Mouse (Mus musculus): ENCODE measurements around the gene BC028528. TPM values are rescaled to one million over a fixed set of nuclear protein-coding genes. Genes with fewer than 3 reads are reported as not detected.
A peak's percentile ranks its signal among the peaks of the same experiment; 100 is the strongest.
"Not testable (repeated sequence)": the region's sequence is repeated elsewhere in the genome, so short reads cannot be mapped to it uniquely, and the experiment has no call there.

BC028528 gene
- polyA plus RNA-seq, 1 experiment from 2014 or later: 10.2 TPM

DNA sequence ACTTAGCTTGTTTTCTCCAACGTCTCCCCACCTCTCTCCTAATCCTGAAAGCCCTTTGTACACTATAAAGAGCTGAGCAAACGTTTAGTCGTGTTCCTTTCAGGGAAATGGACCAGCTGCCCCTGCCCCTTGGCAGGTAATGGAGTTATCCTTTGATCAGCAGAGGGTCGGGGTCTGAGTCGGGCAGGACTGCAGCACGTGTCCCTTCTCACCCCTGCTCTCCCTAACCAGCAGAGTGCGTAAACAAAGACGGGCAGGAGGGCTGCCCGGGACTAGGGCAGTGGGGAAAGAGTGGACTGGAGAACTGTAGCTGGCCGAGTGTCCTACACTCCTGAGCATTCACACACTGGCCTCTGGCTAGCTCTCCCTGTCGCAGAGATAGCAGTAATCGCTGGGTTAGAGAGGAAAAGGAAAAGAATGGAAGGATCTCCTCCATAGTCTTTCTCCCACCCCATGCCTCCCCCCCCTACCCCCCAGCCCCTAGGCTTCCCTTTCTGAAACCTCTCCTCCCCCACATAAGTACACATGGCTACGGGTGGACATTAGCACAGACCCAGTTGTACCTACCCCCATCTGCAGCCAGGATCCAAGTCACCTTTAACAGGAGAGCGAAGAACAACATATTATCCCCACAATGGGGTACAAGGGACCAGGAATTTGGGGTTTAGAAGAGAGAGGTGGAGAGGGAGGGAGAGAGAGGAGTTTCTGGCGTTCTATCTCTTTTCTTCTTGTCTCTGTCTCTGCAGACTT, 12.1 kb upstream of the BC028528 start:
- Histone ChIP-seq H3K27ac (replicated peaks) (peak overlapping the region; percentile 30; the same call in 1 of the 2 replicates), H3K9me3 (no peaks in the 10 kb centered on the region), H3K9ac (replicated peaks) (peak overlapping the region; percentile 58), H3K4me3 (peak overlapping the region; percentile 35), H3K36me3 (no peaks in the 10 kb centered on the region), H3K4me1 (peaks cover 45% of the 10 kb centered on the region), H3K27me3 (peaks cover 27% of the 10 kb centered on the region), H3K4me2 (replicated peaks) (peak overlapping the region; percentile 70)
- no peak for ATAC-seq (ENCODE audit: low FRiP score, low read depth)
- WGBS: under 1% methylated on average over 15 of the region's 15 CpGs

DNA sequence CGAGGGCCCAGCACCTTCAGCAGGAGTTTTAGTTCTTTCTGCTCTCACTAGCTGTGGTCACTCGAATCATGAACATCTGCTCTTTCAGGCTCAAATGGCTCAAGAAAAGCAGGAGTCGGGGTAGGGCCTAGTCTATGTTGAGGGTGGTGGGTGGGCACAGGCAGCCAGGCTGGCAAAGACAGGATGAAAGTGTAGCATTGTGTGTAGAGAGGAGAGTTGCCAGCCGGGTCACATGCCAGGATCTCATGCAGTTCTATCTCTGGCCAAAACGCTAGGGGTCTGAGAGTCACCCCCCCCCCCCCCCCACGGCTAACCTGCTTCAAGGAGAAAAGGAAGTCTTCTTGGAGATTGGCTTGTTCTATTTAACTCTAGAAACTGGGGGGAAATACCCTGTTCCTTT, 10.8 kb upstream of the BC028528 start:
- peak overlapping the region; percentile 70 for H3K4me2 ChIP-seq (replicated peaks)
- H3K36me3 ChIP-seq: peaks cover 3% of the 10 kb centered on the region; the same call in 1 of the 2 replicates
- H3K9me3 ChIP-seq: no peaks in the 10 kb centered on the region
- ATAC-seq (ENCODE audit: low FRiP score, low read depth): no peak
- no peak overlapping the region for H3K9ac ChIP-seq (replicated peaks)
- H3K4me3 ChIP-seq: no peak overlapping the region
- H3K27ac ChIP-seq (replicated peaks): no peak overlapping the region
- peaks cover 45% of the 10 kb centered on the region for H3K4me1 ChIP-seq
- H3K27me3 ChIP-seq: peaks cover 22% of the 10 kb centered on the region
- WGBS: 36% methylated on average over 6 of the region's 6 CpGs

DNA sequence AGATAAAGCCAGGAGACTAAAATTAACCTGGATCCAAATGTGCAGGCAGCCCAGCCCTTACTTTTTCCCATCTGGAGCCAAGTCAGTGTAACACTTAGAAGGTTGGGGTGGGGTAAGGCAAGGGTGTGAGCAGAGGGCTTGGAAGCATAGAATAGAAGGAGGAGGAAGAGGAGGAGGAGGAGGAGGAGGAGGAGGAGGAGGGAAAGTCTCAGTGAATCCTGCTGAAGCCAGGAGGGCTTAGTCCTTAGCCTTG, 10.5 kb upstream of the BC028528 start:
- Histone ChIP-seq H3K4me3 (no peak overlapping the region), H3K9ac (replicated peaks) (no peak overlapping the region; the same call in 1 of the 2 replicates), H3K4me1 (peaks cover 45% of the 10 kb centered on the region), H3K27ac (replicated peaks) (no peak overlapping the region), H3K9me3 (no peaks in the 10 kb centered on the region), H3K36me3 (peaks cover 3% of the 10 kb centered on the region; the same call in 1 of the 2 replicates), H3K27me3 (peaks cover 18% of the 10 kb centered on the region), H3K4me2 (replicated peaks) (peak overlapping the region; percentile 70)
- no peak for ATAC-seq (ENCODE audit: low FRiP score, low read depth)

DNA sequence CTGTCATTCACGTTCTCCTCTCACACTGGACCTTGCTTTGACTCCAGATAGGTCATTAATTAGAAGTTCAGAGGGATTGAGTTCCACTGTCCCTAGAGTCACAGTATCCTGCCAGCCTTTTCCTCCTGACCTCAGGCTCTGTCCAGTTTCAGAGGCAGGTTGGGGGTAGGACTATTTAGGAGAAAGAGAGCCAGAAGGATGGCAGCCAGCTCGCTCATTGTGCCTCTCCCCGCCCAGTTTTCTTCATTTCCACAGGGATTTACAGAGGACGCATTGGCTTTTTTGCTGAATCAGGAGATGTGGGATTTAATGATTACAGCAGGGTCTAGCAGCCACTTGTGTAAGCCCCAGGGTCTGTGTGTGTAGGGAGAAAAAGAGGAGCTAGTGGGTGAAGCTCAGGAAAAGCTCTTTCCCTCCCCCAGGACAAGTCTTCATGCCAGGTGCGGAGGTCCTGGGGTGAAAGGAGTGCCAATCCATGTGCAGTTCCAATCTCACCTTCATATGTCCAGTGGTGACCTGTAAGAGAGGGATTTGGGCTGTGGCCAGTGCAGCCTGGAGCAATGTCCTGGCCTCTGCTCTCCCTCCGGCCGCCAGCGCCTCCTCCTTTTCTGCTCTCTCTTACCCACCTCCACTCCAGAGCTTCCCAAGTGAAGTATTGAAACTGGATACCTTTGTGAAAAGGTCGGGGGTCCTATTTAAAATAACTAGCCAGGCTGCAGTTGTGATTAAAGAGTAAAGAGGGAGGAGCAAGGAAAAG, 10.0 kb upstream of the BC028528 start:
- Histone ChIP-seq H3K4me3 (no peak overlapping the region), H3K27ac (replicated peaks) (no peak overlapping the region), H3K9ac (replicated peaks) (peak overlapping the region; percentile 20; the same call in 1 of the 2 replicates), H3K4me2 (replicated peaks) (no peak overlapping the region), H3K27me3 (peaks cover 15% of the 10 kb centered on the region), H3K4me1 (peaks cover 45% of the 10 kb centered on the region), H3K9me3 (no peaks in the 10 kb centered on the region), H3K36me3 (peaks cover 3% of the 10 kb centered on the region; the same call in 1 of the 2 replicates)
- no peak for ATAC-seq (ENCODE audit: low FRiP score, low read depth)
- WGBS: 68% methylated on average over 9 of the region's 9 CpGs

DNA sequence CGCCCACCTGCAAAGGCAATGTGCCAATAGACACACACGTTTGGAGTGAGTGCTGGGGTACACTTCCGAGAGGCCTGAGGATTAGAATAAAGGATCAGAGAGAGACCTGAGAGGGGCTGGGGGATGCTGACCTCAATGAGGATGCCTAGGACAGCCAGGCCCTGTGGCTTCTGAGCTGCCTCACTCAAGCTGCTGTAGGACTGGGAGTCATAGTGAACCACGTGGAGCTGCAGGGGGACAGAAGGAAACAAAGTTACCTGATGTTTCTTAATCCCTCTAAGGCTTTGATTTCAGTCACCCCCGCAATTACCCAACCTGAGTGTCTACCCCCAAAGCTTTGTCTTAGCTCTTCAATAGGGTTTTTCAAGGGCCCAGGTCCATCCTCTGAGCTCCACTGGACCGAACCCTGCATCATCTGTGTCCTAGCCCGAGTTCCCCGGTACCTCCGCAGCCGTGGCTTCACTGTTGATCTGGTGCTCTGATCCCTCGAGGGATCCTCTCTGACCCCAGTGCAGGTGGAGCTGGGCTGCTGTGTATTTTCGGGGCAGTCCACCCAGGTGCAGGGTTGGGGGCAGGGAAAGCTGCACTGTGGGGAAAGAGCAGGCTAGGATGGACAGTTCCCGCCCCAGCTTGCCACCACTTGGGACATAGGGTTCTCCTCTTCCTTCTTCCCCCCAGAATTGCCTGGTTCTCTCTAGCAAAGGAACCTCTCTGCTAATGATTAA, 8.2 kb upstream of the BC028528 start:
- ATAC-seq (ENCODE audit: low FRiP score, low read depth): no peak
- no peak overlapping the region for H3K27ac ChIP-seq (replicated peaks)
- peaks cover 30% of the 10 kb centered on the region for H3K4me1 ChIP-seq
- peaks cover 15% of the 10 kb centered on the region for H3K27me3 ChIP-seq
- no peaks in the 10 kb centered on the region for H3K9me3 ChIP-seq
- no peak overlapping the region for H3K4me3 ChIP-seq
- H3K9ac ChIP-seq (replicated peaks): no peak overlapping the region
- peaks cover 3% of the 10 kb centered on the region; the same call in 1 of the 2 replicates for H3K36me3 ChIP-seq
- no peak overlapping the region for H3K4me2 ChIP-seq (replicated peaks)
- 81% methylated on average over 13 of the region's 13 CpGs for WGBS

DNA sequence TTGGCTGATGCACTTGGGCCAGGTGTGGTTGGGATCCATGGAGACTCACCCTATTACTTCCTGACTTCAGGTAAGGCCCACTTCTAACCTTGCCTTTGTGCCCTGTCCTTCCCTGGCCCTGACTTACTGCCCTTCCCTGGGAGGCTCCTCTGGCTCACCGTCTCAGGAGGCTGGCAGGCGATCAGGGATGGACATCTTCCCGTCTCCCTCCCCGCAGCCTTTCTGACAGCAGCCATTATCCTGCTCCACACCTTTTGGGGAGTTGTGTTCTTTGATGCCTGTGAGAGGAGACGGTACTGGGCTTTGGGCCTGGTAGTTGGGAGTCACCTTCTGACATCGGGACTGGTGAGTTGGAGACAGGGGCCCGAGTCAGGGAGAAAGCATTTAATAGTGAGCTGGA, 3.7 kb upstream of the BC028528 start:
- WGBS: 90% methylated on average over 7 of the region's 7 CpGs
- H3K9ac ChIP-seq (replicated peaks): not testable (repeated sequence)

DNA sequence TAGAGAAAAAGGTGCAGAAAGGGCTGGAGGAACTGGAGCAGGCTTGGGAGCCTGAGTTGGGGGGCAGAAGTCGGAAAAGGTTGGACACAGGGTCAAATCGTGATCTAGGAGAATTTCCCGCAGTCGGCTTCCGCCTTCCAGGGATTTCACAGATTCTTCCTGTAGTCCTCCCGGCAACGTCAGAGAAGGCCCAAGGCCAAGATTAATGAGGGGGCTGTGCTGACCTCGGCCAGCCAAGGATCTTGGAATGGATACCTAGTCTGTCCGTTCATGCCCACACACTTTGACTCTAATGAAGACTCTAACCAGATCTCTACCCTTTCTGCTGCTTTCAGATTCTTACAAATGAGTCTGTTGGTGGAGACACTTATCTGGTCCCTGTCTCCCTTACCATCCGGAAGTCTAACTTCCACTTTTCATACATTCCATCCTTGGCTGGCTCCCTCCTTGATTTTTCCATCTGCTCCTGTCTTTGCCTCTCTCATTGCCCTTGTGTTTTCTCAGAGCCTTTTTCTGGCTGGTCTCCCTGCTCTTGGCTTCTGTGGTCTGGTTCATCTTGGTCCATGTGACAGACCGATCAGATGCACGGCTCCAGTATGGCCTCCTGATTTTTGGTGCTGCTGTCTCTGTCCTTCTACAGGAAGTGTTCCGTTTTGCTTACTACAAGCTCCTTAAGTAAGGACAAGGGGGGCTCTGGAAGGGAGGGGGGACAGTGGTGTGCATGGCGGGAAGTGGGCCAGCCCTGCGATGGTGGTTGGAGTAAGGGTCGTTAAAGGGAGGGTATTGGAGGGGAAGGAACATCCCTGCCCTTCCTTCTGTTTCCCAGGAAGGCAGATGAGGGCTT, 2.7 kb upstream of the BC028528 start:
- Histone ChIP-seq H3K4me2 (replicated peaks) (peak overlapping the region; percentile 87), H3K27ac (replicated peaks) (peak overlapping the region; percentile 42), H3K36me3 (peaks cover 3% of the 10 kb centered on the region; the same call in 1 of the 2 replicates), H3K27me3 (peaks cover 18% of the 10 kb centered on the region), H3K4me1 (peaks cover 18% of the 10 kb centered on the region), H3K9me3 (no peaks in the 10 kb centered on the region), H3K4me3 (peak overlapping the region; percentile 71), H3K9ac (replicated peaks) (peak overlapping the region; percentile 72)
- 22% methylated on average over 16 of the region's 16 CpGs for WGBS
- no peak; the same call in 1 of the 2 replicates for ATAC-seq (ENCODE audit: low FRiP score, low read depth)

More for the DNA sequence above, 3.7 kb upstream of the BC028528 start:
- not testable (repeated sequence) for H3K9me3 ChIP-seq; H3K27ac ChIP-seq (replicated peaks); H3K4me3 ChIP-seq; H3K36me3 ChIP-seq; ATAC-seq (ENCODE audit: low FRiP score, low read depth)
- H3K4me1 ChIP-seq: peaks cover 18% of the 10 kb centered on the region
- 0 out of 2 replicates have a peak overlapping the region, but pooled peaks have one; percentile 87 for H3K4me2 ChIP-seq (replicated peaks)
- H3K27me3 ChIP-seq: peaks cover 18% of the 10 kb centered on the region

DNA sequence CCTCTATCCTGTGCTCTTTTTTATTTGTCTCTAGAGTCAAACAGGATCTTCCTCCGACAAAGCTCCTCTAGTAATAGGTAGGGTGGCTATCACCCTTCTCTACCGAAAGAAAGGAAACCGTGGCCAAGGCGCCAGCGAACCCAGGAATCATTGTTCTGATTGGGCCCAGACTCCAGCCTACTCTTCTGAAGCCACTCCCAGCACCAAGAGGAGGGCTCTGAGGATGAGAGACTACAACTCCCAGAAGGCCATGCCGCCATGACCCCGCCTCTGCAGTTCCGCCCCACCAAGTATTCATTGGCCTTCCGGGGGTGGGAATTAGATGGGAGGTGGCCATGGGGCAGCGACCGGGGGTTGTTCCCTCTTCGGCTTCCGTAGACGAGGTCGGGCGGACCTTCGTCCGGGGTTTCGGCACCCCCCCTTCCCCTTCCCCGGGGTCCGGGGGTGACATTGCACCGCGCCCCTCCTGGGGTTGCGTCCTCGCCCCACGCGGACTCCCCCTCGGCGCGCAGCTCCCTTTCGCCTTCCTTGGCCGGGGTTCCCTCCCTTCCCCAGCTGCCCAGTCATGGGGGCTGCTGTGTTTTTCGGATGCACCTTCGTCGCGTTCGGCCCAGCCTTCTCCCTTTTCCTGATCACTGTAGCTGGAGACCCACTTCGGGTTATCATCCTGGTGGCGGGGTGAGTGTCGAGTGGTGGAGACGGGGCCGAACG, 2.0 kb upstream of the BC028528 start, which contains the start of gene Aph1a:
Gene Aph1a (plus strand): TSS at position 364 of the 711 bp plus-strand sequence.
- Histone ChIP-seq H3K4me3 (peak within 1 kb of the TSS; percentile 71), H3K9ac (replicated peaks) (peak within 1 kb of the TSS; percentile 72), H3K4me2 (replicated peaks) (peak within 1 kb of the TSS; percentile 87), H3K27me3 (peaks cover 18% of the 10 kb centered on the region), H3K4me1 (peaks cover 18% of the 10 kb centered on the region), H3K27ac (replicated peaks) (peak within 1 kb of the TSS; percentile 42)
- ATAC-seq (ENCODE audit: low FRiP score, low read depth): peak; percentile 98
- not testable (repeated sequence) for H3K36me3 ChIP-seq, H3K9me3 ChIP-seq
- under 1% methylated on average over 29 of the region's 43 CpGs for WGBS

DNA sequence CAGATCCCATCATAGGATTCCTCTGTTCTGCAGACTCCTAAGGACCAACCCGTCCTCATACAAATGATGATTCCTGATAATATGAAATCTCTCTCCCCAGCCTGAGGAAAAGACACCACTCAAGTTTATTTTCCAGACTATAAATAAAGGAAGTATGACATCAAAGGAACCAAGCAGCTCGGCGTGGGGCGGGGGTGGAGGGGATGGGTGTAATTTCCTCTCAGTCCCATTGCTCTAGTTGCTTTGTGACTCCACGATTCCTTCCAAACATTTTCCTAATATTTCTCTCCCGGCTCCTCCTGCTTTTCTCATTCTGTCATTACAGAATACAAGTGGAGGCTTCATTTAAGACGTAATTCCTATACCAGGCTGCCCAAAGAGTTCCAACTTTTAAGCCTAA, 1.3 kb upstream of the BC028528 start:
- Histone ChIP-seq H3K9me3 (no peaks in the 10 kb centered on the region), H3K27me3 (peaks cover 18% of the 10 kb centered on the region), H3K27ac (replicated peaks) (peak overlapping the region; percentile 36; the same call in 1 of the 2 replicates), H3K4me3 (peak overlapping the region; percentile 71), H3K4me1 (peaks cover 18% of the 10 kb centered on the region), H3K4me2 (replicated peaks) (peak overlapping the region; percentile 49), H3K36me3 (peaks cover 3% of the 10 kb centered on the region; the same call in 1 of the 2 replicates), H3K9ac (replicated peaks) (no peak overlapping the region; the same call in 1 of the 2 replicates)
- ATAC-seq (ENCODE audit: low FRiP score, low read depth): 0 out of 2 replicates have a peak, but pooled peaks have one; percentile 3
- 31% methylated on average over 7 of the region's 7 CpGs for WGBS

DNA sequence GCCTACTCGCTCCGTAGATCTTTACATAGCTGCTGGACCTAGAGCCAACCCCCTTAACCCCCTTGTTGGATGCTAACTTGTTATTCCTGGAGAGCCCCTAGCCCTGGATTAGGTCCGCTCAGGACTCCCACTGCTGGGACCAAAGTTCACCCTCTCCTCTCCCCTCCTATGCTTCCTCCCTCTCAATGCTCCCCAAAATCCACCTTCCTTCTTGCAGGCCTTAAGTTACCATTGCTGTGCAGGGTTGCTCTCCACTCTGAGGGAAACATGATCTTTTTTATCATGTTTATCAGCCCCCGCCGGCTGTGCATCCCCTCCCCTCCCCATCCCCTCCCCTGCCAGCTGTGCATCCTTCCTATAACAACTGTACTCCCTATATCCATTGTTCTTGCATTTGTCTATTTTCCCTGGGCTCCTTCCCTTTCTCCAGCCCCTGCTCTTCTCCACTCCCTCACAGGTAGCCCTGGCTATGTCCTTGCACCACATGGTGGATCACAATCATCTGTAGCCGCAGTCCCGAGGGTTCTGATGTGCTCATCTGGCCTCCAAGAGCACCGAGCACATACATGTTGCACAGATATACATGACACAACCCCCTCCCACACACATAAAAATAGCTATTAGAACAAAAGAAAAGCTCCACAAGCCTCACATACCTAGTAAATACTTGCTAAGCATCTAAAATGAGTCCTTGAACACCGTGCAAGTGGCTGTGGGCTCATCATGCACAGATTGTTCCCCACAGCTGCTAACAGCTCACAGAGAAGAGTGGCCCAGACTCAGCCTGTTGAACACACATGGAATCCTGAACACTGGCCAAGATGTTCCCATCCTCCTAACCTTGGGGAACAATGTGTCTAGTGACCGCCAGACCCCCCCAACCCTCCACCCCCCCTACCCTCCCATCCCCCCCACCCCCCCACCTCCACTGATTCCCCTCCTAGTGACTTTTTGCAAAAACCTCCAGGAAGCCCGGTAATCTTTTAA, 554 bp upstream of the BC028528 start:
- Histone ChIP-seq H3K36me3 (no peaks in the 10 kb centered on the region), H3K27ac (replicated peaks) (no peak overlapping the region), H3K27me3 (peaks cover 18% of the 10 kb centered on the region), H3K4me3 (no peak overlapping the region), H3K9me3 (no peaks in the 10 kb centered on the region), H3K9ac (replicated peaks) (0 out of 2 replicates have a peak overlapping the region, but pooled peaks have one; percentile 8), H3K4me2 (replicated peaks) (peak overlapping the region; percentile 6; the same call in 1 of the 2 replicates), H3K4me1 (peaks cover 18% of the 10 kb centered on the region)
- WGBS: 35% methylated on average over 11 of the region's 11 CpGs
- no peak for ATAC-seq (ENCODE audit: low FRiP score, low read depth)
